Mouse (Mus musculus): Measurements from ENCODE around the gene Ptprcap.
"Not testable (repeated sequence)": the region's sequence is repeated elsewhere in the genome, so short reads cannot be mapped to it uniquely, and the experiment has no call there.

The Ptprcap gene

DNA sequence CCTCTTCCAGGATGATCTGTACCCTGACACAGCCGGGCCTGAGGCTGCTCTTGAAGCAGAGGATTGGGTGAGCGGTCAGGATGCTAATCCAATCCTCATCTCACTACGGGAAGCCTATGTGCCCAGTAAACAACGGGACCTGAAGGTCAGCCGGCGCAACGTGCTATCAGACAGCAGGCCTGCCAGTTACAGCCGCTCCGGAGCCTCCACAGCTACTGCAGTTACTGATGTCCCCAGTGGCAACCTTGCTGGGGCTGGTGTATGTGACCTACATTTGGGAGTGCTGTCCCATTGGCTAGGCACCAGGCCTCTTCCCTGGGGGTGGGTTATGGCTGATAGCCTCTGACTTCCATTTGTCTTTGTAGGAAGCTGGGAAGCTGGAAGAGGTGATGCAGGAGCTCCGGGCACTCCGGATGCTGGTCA lies at the start of gene Ptprcap:
Ptprcap (plus strand) TSS at position 373 of the 423 bp plus-strand sequence.
- DNase-seq (ENCODE audit: extremely low spot score, low spot score), result no peak

DNA sequence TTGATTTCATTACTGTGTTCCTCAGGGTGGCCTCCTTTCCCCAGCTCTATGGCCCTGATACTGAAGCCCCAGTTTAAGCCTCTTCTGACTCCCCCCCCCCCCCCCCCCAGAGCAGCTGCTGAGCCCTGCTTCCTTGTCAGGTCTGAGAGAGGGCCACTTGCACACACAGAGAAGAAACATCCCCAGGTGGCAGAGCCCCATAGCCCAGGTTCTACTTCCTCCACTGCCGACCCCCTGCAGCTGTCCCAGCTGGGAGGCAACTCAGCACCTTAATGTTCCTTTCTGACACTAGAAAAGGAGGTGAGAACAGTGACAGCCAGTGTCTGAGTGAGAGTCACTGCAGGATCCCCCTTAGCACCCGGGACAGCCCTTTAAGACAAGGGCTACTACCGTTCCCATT lies 49.6 kb upstream of the Ptprcap start:
- no peak for DNase-seq (ENCODE audit: extremely low spot score, low spot score)

DNA sequence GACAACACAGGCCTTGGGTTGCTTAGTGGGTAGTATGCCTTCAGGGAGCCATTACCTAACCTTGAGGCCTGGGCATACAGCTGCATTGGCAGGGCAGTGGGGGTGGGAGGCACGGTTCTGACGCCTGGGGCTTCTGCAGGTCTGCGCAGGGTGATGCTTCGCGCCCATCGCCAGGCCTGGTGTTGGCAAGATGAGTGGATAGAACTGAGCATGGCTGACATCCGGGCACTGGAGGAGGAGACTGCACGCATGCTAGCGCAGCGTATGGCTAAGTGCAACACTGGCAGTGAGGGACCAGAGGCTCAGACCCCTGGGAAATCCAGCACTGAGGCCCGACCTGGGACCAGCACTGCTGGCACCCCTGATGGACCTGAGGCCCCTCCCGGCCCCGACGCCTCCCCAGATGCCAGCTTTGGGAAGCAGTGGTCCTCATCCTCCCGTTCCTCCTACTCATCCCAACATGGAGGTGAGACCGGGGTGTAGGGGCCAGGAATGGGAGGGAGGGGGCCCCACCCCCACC lies 48.7 kb upstream of the Ptprcap start:
- no peak for DNase-seq (ENCODE audit: extremely low spot score, low spot score)

DNA sequence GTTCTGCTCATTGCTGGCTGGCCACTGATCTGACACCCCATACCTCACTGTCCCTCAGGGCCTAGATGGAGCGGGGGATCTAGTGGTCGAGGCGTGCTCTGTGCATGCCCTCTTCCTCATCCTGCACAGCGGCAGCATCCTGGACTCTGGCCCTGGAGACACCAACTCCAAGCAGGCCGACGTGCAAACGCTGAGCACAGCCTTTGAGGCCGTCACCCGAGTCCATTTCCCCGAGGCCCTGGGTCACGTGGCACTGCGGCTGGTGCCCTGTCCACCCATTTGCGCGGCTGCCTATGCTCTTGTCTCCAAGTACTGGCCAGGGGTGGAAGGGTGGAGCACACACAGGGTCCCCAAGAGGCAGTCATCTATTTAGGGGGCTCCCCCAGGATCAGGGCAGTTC lies 46.8 kb upstream of the Ptprcap start:
- no peak for DNase-seq (ENCODE audit: extremely low spot score, low spot score)

DNA sequence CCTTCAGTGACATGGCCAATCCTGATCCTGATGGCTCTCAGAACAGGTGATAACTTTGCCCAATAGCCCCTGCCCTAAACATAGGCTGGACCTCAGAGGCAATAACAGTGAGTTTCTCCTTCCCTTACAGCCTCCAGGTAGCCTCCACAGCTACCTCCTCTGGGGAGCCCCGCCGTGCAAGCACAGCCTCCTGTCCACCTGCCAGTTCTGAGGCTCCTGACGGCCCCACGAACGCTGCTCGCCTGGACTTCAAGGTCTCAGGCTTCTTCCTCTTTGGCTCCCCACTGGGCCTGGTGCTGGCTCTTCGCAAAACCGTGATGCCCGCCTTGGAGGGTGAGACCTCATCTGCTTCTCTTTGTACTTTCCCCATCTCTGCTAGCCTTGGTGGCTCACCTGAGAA lies 44.9 kb upstream of the Ptprcap start:
- DNase-seq (ENCODE audit: extremely low spot score, low spot score), result no peak

DNA sequence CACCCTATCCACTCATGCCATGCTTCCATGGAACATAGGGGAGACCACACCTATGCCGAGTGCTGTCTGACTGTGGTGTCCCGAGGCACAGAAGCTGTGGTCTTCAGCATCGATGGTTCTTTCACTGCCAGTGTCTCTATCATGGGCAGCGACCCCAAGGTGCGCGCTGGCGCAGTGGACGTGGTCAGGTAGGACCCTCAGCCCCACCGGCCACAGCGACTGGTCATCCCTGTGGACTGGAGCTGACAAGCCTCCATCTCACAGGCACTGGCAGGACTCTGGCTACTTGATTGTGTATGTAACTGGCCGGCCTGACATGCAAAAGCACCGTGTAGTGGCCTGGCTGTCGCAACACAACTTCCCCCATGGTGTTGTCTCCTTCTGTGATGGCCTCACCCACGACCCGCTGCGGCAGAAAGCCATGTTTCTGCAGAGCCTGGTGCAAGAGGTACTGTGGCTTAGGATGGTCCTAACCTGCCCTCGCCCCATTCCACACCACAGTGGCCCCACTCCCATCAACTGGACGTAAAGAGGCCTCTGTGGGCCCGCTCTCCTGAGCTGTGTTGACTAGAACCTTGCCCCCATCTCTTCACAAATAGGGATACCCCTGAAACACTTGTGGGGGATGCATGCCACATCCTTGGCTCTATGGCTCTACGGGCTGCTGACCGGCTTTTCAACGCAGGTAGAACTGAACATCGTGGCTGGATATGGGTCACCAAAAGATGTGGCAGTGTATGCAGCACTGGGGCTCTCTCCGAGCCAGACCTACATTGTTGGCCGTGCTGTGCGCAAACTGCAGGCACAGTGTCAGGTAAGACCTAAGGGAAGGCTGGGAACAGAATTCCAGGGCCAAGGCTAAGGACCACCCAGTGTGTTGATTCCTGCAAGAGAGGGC lies 41.1 kb upstream of the Ptprcap start:
- no peak for DNase-seq (ENCODE audit: extremely low spot score, low spot score)

DNA sequence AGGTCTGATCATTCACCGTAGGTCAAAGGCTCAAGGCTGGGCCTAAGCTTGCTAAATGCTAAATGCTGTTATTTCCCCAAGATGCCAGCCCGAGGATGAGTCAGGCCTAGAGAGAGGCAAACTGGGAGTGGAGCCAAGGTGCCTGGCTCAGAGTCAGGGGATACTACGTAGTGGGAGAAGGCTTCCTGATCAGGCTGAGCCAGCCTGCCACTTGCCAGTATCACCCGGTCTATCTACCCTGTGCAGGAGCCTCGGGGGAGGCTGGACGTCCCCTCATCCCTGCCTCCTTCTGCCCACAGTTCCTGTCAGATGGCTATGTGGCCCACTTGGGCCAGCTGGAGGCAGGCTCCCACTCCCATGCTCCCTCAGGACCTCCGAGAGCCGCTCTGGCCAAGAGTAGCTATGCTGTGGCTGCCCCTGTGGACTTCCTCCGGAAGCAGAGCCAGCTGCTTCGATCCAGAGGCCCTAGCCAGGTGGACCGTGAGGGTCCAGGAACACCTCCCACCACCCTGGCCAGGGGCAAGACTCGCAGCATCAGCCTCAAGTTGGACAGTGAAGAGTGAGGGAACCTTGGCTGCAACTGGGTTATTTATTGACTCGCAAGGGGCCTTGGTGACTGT lies 40.1 kb upstream of the Ptprcap start:
- DNase-seq (ENCODE audit: extremely low spot score, low spot score), result no peak

DNA sequence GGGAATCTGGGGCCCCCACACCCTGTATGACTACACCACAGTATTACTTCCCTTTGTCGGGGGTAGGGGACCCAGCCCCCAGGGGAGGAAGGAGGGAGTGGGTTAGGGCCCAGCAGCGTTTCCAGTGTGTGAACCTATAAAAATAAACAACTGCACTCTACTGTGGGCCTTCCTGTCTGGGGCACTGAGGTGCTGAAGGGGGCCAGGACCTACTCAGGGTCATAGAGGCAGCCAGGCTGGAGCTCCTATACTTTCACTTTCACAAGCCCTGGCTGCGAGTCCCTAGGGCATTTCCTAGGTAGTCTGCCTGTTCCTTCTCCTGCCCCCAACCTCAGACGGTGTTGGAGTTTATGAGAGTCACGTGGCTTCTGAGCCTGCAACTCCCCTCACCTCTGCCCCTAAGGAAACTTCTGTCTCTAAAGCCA lies 39.6 kb upstream of the Ptprcap start:
- no peak for DNase-seq (ENCODE audit: extremely low spot score, low spot score)

DNA sequence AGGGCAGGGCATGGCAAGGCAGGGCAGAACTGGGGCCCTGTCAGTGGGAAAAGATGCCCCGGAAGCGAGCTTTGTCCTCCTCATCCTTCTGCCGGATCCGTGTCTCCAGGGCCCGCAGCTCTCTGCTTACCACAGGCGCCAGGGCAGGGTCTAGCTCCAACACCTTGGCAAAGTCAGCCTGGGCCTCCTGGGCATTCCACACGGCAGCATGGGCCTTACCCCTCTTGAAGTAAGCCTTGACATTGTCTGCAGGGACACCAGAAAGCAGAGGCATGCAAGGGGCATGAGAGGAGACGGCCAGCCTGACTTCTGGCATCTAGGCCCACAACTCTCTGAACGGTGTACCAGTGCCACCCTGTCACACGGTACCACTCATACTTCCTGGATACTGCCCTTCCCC lies 38.9 kb upstream of the Ptprcap start:
- no peak for DNase-seq (ENCODE audit: extremely low spot score, low spot score)

DNA sequence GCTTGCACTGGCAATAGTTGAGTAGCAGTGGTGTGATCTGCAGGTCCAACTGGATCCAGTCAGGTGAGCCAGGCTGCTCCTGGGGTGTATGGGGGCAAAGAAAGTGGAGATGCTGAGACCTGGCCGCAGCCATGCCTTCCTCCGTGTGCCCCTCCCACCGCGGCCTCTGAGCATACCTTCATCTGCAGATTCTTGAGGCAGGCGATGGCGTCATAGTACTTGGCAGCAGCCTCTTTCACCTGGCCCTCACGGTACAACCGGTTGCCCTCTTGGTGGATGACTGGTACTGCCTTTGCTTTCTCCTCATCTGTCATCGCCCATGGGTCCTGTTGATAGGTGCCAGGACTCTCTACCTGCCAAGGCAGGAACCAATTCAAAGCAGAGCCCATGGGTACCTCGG lies 38.3 kb upstream of the Ptprcap start:
- no peak for DNase-seq (ENCODE audit: extremely low spot score, low spot score)

DNA sequence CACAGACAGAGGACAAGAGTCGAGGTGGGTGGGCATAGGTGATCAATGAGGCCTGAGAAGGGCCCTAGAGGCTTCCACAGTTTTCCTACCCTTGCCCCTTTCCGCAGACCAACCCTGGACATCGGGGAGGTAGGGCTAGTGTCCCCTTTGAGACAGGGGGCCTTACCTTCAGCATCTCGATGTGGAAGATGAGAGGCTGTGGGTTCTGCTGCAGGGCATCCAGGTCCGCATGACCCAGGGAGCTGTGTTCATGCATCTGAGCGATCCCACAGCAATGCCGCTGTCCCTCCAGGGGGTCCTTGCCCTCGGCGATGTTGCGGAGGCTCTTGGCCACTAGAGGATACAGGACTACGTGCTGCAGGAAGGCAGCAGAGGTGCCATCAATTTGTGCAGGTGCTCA lies 37.6 kb upstream of the Ptprcap start:
- no peak for DNase-seq (ENCODE audit: extremely low spot score, low spot score)

DNA sequence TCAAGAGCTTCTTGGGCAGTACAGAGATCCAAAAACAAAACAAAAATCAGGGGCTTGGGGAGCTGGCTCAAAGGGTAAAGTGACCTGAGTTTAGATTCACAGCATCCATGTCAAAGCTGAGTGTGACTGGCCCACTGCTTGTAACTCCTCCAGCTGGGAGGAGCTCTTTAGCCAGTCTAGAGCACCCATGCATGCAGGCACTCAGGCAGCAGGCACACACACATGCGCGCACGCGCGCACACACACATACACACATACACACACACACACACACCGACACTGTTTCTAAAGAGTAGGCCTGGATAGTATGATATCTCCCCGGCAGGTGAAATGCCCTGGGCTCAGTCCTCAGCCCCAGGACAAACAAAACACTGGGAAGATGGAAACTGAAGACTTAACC lies 36.4 kb upstream of the Ptprcap start:
- no peak for DNase-seq (ENCODE audit: extremely low spot score, low spot score)

DNA sequence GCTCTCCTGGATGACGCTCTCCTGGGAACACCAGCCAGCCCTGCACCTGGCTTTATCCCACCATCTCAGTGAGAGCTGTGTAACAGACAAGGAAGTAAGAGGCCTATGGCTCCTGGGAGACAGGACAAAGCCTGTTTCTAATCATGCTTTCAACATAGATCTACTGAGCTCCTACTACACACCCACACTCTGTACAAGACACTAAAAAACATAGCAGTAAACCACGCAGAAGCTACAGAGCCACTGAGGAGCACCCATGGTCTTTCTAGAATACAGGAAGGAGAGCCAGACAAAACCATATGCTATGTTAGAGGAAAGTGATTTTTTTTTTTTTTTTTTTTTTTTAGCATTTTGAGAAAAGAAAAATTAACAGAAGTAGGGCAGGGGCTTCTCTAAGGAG lies 35.1 kb upstream of the Ptprcap start:
- no peak for DNase-seq (ENCODE audit: extremely low spot score, low spot score)

DNA sequence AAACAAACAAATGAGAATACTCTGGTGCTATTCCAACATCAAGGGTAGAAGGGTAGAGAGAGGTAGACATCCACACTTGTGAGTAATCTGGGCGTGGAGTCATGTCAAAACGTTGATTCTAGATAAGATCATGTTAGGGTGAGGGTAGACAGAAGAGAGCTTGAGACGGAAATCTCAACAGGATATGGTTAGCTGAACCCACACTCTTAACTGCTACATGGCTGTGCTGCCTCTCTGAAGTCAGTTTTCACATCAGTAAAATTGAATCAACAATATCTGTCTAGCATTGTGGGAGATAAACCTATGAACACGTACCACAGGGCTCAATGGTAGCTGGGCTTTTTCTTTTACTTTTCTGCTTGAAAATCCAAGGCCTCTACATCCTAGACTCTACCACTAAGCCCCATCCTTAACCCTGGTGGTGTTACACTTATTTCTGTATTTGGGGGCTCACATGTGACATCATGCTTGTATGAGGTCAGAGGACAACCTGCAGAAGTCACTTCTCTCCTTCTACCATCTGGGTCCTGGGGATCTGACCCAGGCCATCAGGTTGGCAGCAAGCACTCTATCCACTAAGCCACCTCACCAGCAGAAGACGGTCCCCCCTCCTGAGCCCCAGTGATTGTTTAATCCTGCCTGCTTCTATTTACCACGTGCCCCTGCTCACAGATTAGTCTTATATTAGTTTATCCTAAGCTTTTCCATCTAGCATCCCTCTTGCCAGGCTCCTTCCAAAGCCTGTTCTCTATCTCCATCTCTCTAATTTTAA lies 33.5 kb upstream of the Ptprcap start:
- no peak for DNase-seq (ENCODE audit: extremely low spot score, low spot score)

DNA sequence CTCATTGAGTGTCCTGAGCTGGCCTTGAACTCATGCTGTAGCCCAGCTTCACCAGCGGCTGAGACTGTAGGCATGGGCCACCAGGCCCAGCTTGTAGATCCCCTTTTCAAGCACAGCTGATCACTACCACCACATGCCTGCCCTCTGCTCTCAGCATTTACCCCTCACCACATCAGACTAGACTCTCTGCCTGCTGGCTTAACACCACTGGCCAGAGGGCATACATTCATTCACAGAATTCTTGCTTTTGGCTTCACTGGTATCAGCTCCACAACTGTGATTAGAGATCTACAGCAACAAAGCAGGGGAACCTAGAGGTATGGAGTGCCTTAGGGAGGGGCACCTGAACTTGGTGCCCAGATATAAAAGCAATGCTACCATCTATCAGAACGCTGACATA lies 32.9 kb upstream of the Ptprcap start:
- no peak for DNase-seq (ENCODE audit: extremely low spot score, low spot score)

DNA sequence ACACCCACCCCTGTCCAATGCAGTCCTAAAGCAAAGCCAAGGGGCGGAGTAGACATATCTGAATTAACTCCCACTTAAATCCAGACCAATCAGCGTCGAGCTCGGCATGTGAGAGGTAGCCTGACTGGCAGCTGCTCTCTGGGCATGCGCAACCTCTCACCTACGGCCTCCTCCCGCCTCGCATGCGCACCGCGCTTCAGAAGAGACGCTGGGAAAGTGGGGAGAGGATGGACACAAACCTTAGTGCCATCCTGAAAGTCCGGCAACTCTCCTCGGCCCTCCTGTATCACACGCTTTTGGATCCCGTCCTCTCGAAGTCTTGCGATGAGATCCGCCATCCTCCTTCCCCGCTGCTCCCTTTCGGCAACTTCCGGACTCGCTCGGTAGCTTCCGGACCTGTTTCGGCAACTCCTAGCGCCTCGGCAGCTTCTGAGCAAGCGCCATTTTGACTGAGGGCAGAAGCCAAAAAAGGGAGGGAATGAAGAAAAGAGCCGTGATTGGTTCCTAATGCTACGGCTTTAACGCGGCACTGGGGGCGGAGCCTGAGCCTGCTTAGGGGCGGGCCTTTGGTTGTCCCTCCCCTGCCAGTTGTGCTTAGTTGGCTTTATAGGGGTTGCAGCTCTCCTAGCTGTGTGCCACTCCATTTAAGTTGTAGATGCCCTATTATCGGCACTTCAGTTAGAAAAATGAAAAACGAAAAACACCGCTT lies 32.2 kb upstream of the Ptprcap start:
- peak; percentile 96 for DNase-seq (ENCODE audit: extremely low spot score, low spot score)

DNA sequence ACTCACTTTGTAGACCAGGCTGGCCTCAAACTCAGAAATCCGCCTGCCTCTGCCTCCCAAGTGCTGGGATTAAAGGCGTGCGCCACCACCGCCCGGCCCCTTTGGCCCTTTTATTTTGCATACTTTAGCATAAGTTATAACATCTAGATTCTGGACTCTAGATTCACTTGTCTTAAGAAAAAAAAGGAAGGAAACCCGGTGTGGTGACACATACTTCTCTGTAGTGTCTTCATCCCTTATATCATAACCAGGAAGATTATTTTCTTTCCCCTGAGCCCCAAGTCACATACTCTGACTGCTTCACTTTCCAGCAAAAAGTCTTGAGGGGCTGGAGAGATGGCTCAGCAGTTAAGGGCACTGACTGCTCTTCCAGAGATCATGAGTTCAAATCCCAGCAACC lies 31.5 kb upstream of the Ptprcap start:
- not testable (repeated sequence) for DNase-seq (ENCODE audit: extremely low spot score, low spot score)

DNA sequence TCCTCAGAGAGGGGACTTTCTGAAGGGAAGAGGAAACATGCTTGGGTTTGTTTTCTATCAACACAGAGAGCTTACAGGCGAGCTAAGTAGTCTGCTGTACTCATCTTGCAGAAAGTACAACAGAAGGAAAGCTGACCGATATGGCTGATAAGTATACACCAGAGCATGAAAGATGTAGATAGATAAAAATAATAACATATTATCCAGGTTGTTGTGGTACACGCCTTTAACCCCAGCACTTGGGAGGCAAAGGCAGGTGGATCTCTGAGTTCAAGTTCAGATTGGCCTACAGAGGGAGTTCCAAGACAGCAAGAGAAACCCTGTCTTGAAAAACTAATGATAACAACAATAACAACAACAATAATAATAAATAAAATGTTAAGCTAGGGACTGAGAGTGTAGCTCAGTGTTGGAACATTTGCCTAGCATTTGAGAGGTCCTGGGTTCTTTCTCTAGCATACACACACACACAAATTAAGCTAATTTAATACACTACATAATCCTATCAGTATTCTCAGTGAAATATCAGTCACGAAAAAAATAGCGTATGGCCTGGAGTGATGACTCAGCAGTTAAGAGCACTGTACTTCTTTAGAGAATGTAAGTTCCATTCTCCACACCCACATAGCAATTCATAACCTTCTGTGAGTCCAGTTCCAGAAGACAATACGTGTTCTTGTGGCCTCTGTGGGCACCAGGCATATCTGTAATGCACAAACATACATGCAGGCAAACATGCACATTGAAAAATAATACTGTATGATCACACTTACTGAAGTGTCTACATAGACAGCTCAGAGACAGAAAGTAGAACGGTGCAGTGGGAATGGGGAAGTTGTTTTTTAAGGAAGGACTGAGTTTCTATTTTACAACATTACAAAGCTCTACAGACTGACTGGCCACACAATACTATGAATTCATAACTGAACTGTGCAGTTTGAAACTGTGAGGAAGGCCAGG lies 30.7 kb upstream of the Ptprcap start:
- DNase-seq (ENCODE audit: extremely low spot score, low spot score), result no peak

DNA sequence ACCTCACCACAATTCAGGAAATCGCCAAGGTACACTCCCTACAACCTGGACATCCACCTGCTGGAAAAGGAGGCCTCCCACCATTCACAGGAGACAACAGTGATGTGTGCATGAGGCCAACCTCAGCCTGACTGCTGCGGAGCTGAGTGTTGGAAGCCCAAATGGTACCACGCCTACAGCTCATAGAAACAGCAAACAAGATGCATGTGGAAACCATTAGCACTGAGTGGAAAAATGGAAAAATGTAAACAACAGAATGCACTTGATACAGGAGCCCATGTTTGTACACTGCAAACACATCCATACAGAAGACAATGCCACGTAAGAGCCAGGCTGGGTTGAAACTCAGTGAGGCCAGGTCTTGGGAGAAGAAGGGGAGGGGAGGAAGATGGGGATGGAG lies 29.0 kb upstream of the Ptprcap start:
- no peak for DNase-seq (ENCODE audit: extremely low spot score, low spot score)

DNA sequence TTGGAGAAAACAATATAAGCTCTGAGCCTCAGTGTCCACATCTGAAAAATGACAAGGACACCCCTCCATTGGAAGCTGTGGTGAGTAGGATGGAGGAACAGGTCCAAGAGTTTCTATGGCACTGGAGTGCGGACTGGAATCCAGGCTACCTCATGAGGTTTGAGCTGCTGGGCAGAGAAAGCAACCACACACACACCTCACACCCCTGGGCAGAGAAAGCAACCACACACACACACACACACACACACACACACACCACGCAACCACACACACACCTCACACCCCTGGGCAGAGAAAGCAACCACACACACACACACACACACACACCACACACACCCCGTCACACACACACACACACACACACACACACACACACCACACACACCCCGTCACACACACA lies 28.1 kb upstream of the Ptprcap start:
- DNase-seq (ENCODE audit: extremely low spot score, low spot score), result not testable (repeated sequence)
